Mouse (Mus musculus) midbrain, embryonic 15.5 days (tissue): ENCODE results near the gene Thada. TPM values are rescaled to one million over a fixed set of nuclear protein-coding genes. Genes with fewer than 3 reads are reported as not detected.
"Not testable (repeated sequence)": the region's sequence is repeated elsewhere in the genome, so short reads cannot be mapped to it uniquely, and the experiment has no call there.

Experiments
- ATAC-seq: fragments of 200-750 bp; cut with Nextera tagmentation; replicated peaks from 2 replicates; pipeline ENCODE4 v1.8.0; 2017; ENCODE audit warnings: moderate TSS enrichment
- H3K27ac ChIP-seq: fragments of 300-500 bp; sonication (generic); 2 replicates; pipeline ENCODE4 v1.5.1; 2015; ENCODE audit warnings: mild to moderate bottlenecking, inconsistent platforms
- H3K27me3 ChIP-seq: fragments of 300-500 bp; sonication (generic); replicated peaks from 2 replicates; pipeline ENCODE4 v1.6.1; 2015; ENCODE audit warnings: inconsistent platforms
- H3K36me3 ChIP-seq: fragments of 300-500 bp; sonication (generic); replicated peaks from 2 replicates; pipeline ENCODE4 v1.6.1; 2015; ENCODE audit warnings: inconsistent platforms
- H3K4me1 ChIP-seq: fragments of 300-500 bp; sonication (generic); 2 replicates; pipeline ENCODE4 v1.6.1; 2015; ENCODE audit warnings: inconsistent platforms
- H3K4me2 ChIP-seq: fragments of 300-500 bp; sonication (generic); 2 replicates; pipeline ENCODE4 v1.6.1; 2015; ENCODE audit warnings: inconsistent platforms, mild to moderate bottlenecking, moderate library complexity
- H3K4me3 ChIP-seq: fragments of 300-500 bp; sonication (generic); 2 replicates; pipeline ENCODE4 v1.5.1; 2015; ENCODE audit warnings: mild to moderate bottlenecking, inconsistent platforms
- H3K9ac ChIP-seq: fragments of 300-500 bp; sonication (generic); 2 replicates; pipeline ENCODE4 v1.6.1; 2015; ENCODE audit warnings: mild to moderate bottlenecking, inconsistent platforms
- H3K9me3 ChIP-seq: fragments of 300-500 bp; sonication (generic); 2 replicates; pipeline ENCODE4 v1.6.1; 2016; ENCODE audit warnings: inconsistent platforms
- WGBS: fragments of 180-500 bp; shearing (Covaris S2); methylation state at CpG from one replicate; pipeline ENCODE4 v1.1.7; 2015; ENCODE audit warnings: mixed read lengths; 5-methylcytosine and 5-hydroxymethylcytosine counted together
- polyA plus RNA-seq: library from polyadenylated mRNA; unstranded; fragments of >200 nt; fragmentation: Nextera tagmentation; extraction: Ambion mirVana; gene quantifications from 2 replicates; pipeline ENCODE4 v1.2.1, GENCODE M21; 2015

The Thada gene
- polyA plus RNA-seq, 1 experiment from 2014 or later, result 8.1 TPM

- not testable (repeated sequence) for H3K9me3 ChIP-seq, H3K4me3 ChIP-seq, H3K9ac ChIP-seq, H3K27ac ChIP-seq, H3K36me3 ChIP-seq, H3K4me2 ChIP-seq, H3K27me3 ChIP-seq, ATAC-seq, H3K4me1 ChIP-seq
- WGBS, result 100% methylated on average over 2 of the region's 4 CpGs
Measured at GRCm38 (mm10) chr17:84234785-84235184, 231.2 kb downstream of the Thada start.

DNA sequence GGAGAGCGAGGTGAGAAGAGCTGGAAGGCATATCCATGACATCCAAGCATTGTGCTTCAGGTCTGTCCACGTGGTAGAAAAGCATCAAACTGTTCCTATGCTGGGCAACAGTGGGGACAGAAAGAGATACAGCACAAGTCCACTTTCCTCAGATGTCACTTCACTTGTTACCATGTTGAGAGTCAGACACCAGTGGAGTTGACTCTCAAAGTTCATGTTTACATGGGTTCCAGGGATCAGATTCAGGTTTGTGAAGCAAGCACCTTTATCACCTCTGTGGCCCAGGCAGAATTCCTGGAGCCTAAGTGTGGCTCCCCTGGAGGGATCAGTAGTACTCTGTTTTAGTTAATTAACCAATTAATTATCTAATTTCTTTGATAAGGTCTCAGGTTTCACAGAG is 232.2 kb downstream of the Thada start:
- no peak for ATAC-seq
- 95% methylated on average over 2 of the region's 2 CpGs for WGBS
- H3K27ac ChIP-seq, result no peak overlapping the region

DNA sequence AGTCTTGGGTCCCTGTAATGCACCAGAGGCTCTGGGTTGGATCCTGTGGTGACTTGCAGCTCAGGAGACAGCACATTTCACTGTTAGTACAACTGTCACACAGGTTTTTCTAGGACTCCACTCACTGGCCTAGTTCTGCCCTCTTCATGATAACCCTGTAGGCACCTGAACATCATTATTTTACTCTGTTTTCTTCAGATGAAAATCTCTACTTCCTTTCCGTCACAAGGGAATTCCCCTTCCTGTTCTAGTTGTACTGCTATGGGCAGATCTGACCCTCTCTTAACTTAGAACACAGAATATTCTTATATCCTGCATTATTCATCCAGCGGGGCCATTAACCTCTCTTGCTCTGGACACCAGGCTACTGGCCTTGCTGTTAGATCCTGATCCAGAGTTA is 234.6 kb downstream of the Thada start:
- Histone ChIP-seq H3K27ac (no peak overlapping the region), H3K36me3 (no peaks in the 10 kb centered on the region; the same call in 1 of the 2 replicates), H3K4me3 (no peak overlapping the region), H3K27me3 (no peaks in the 10 kb centered on the region), H3K4me1 (no peaks in the 10 kb centered on the region), H3K4me2 (no peak overlapping the region), H3K9ac (no peak overlapping the region), H3K9me3 (no peaks in the 10 kb centered on the region)
- WGBS, result 95% methylated on average over 2 of the region's 2 CpGs
- ATAC-seq, result no peak

More for the DNA sequence above, 232.2 kb downstream of the Thada start:
- Histone ChIP-seq H3K4me1 (no peaks in the 10 kb centered on the region), H3K36me3 (no peaks in the 10 kb centered on the region; the same call in 1 of the 2 replicates), H3K4me2 (no peak overlapping the region), H3K4me3 (no peak overlapping the region), H3K9me3 (no peaks in the 10 kb centered on the region), H3K9ac (no peak overlapping the region), H3K27me3 (no peaks in the 10 kb centered on the region)

DNA sequence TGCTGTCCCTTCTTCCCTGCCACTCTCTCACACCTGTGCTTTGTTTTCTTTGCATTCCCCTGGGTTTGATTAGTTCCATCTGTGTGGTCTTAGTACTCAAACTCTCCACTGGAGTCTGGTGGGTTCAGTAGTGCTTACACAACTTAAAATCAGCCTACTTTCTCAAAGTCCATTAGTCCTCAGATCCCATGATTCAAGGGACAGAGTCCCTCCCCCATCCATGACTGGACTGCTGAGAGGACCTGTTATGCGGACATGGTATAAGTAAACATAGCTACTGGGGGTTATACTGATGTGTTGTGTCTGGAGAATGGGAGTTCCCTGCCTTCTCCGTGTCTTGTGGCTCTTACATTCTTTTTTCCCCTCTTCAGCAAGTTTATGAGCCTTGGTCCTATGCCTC is 237.8 kb downstream of the Thada start:
- Histone ChIP-seq H3K4me3 (no peak overlapping the region), H3K36me3 (peaks cover 3% of the 10 kb centered on the region; the same call in 1 of the 2 replicates), H3K4me2 (no peak overlapping the region), H3K9me3 (no peaks in the 10 kb centered on the region), H3K27ac (no peak overlapping the region), H3K27me3 (no peaks in the 10 kb centered on the region), H3K9ac (no peak overlapping the region), H3K4me1 (no peaks in the 10 kb centered on the region)
- WGBS, result 92% methylated on average over 2 of the region's 2 CpGs
- ATAC-seq, result no peak

- no peaks in the 10 kb centered on the region for H3K27me3 ChIP-seq
- H3K36me3 ChIP-seq, result peaks cover 3% of the 10 kb centered on the region; the same call in 1 of the 2 replicates
- ATAC-seq, result no peak
- H3K4me1 ChIP-seq, result no peaks in the 10 kb centered on the region
- no peak overlapping the region for H3K27ac ChIP-seq
- no peaks in the 10 kb centered on the region for H3K9me3 ChIP-seq
- no peak overlapping the region for H3K4me3 ChIP-seq
- 85% methylated on average over 6 of the region's 6 CpGs for WGBS
- H3K9ac ChIP-seq, result no peak overlapping the region
- H3K4me2 ChIP-seq, result no peak overlapping the region
Measured at GRCm38 (mm10) chr17:84226681-84227080, 239.3 kb downstream of the Thada start.

- Histone ChIP-seq H3K27me3 (no peaks in the 10 kb centered on the region), H3K9ac (no peak overlapping the region), H3K36me3 (peaks cover 3% of the 10 kb centered on the region; the same call in 1 of the 2 replicates), H3K9me3 (no peaks in the 10 kb centered on the region), H3K4me2 (no peak overlapping the region), H3K4me3 (no peak overlapping the region), H3K27ac (no peak overlapping the region), H3K4me1 (no peaks in the 10 kb centered on the region)
- WGBS, result 69% methylated on average over 5 of the region's 5 CpGs
- no peak for ATAC-seq
Measured at GRCm38 (mm10) chr17:84226231-84226630, 239.8 kb downstream of the Thada start.

- no peak for ATAC-seq
- Histone ChIP-seq H3K27ac (no peak overlapping the region), H3K27me3 (no peaks in the 10 kb centered on the region), H3K36me3 (0 out of 2 replicates have a peak, but pooled peaks cover 3% of the 10 kb centered on the region), H3K4me3 (no peak overlapping the region), H3K9ac (no peak overlapping the region), H3K9me3 (no peaks in the 10 kb centered on the region), H3K4me2 (no peak overlapping the region), H3K4me1 (no peaks in the 10 kb centered on the region)
- WGBS, result 70% methylated on average over 15 of the region's 15 CpGs
Measured at GRCm38 (mm10) chr17:84224217-84224887, 241.7 kb downstream of the Thada start.

DNA sequence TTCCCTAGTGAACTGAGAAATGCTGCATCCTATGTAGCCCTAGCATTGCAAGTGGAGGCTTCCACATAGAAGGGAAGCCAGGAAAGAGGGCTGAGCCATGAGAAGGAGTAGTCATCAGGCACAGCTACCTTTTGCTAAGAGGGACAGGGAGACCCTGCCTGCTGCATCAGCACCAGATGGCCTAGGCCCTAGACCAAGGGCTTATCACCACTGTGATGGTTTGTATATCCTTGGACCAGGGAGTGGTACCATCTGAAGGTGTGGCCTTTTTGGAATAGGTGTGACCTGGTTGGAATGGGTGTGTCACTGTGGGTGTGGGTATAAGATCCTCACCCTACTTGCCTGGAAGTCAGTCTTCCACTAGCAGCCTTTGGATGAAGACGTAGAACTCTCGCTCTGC is 247.2 kb downstream of the Thada start:
- H3K27ac ChIP-seq, H3K36me3 ChIP-seq, H3K4me3 ChIP-seq, H3K9me3 ChIP-seq, H3K4me2 ChIP-seq, H3K27me3 ChIP-seq, ATAC-seq, H3K4me1 ChIP-seq, H3K9ac ChIP-seq: not testable (repeated sequence)
- WGBS, result 96% methylated on average over 2 of the region's 2 CpGs

GRCm38 (mm10) chr17:84217696-84218095 is 248.3 kb downstream of the Thada start:
- no peaks in the 10 kb centered on the region for H3K9me3 ChIP-seq
- no peaks in the 10 kb centered on the region for H3K27me3 ChIP-seq
- no peaks in the 10 kb centered on the region for H3K36me3 ChIP-seq
- no peak overlapping the region for H3K4me3 ChIP-seq
- no peaks in the 10 kb centered on the region for H3K4me1 ChIP-seq
- no peak for ATAC-seq
- H3K4me2 ChIP-seq, result no peak overlapping the region
- 70% methylated on average over 3 of the region's 3 CpGs for WGBS
- no peak overlapping the region for H3K9ac ChIP-seq
- H3K27ac ChIP-seq, result no peak overlapping the region

DNA sequence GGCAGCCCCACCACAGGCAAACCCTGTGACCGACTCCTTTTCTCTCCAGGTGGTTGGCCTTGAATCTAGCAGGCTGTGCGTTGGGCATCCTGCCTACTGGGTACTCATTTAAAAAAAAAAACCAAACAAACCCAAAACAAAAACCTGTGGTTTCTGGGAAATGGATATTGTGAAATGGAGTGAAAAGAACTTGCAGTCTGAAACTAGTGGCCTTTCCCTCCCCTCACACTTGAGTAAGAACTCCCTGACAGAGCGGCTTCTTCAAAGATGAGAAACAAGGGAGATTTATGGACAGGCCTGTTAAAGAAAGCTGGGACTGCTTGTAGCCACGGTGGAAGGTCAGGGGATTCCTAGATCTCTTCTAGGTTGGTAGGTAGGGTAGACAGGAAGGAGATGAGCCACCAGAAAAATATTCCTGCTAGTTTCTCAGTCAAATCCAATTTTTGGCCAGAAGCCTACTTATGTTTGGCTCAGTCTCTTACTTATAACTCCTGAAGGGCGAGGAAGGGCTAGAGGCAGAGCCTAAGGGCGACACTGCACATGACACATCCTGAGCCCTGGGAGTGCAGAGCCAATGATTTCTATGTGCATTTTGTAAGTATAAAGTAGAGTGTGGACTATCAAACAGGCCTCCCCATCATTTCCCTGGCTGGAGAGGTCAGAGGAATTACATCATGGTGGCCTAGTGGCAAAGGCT is 250.6 kb downstream of the Thada start:
- Histone ChIP-seq H3K4me3 (no peak overlapping the region), H3K9me3 (no peaks in the 10 kb centered on the region), H3K27me3 (no peaks in the 10 kb centered on the region), H3K27ac (no peak overlapping the region), H3K4me1 (no peaks in the 10 kb centered on the region), H3K4me2 (no peak overlapping the region), H3K36me3 (no peaks in the 10 kb centered on the region), H3K9ac (no peak overlapping the region)
- no peak for ATAC-seq
- WGBS, result 86% methylated on average over 6 of the region's 6 CpGs

DNA sequence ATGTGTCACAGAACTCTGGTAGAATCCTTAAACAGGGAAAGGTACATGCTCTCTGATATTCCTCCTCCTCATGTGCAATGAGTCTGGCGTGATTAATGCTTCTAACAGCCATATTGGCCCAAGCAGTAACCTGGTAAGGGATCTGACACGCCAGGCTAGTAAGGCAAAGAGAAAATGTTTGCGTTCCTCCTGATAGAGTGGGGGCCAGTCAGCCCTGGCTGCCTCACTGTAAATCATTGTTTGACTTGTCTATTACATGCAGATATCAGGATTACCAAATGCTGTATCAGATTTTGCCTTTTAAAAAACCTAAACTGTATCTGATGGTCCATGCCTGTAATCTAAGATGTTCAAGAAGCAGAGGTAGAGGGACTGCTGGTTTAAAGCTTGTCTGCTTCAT is 252.5 kb downstream of the Thada start:
- WGBS, result 91% methylated on average over 3 of the region's 3 CpGs
- H3K27me3 ChIP-seq, result no peaks in the 10 kb centered on the region
- no peak overlapping the region for H3K4me2 ChIP-seq
- no peaks in the 10 kb centered on the region for H3K9me3 ChIP-seq
- H3K4me3 ChIP-seq, result no peak overlapping the region
- H3K27ac ChIP-seq, result no peak overlapping the region
- no peak overlapping the region for H3K9ac ChIP-seq
- H3K36me3 ChIP-seq, result no peaks in the 10 kb centered on the region
- no peak for ATAC-seq
- H3K4me1 ChIP-seq, result no peaks in the 10 kb centered on the region

DNA sequence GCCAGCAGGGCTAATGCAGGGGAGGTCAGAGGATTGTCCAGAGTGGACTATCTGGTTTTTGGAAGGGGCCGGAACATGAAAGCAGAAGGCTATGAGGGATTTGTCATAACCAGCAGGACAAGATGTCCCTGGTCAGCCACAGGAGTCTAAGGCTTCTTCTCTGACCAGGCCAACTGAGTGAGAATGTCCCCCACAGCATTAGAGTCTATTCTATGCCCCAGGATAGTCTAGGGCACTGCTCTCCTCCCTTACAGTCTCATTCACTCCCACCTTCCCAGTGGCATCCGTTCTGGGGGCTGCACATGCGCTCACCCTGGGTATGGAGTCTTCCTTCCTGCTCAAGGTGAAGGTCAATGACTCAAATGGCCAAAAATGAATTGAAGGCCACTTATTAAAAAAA is 258.4 kb downstream of the Thada start:
- Histone ChIP-seq H3K27ac (no peak overlapping the region), H3K9me3 (no peaks in the 10 kb centered on the region), H3K4me3 (no peak overlapping the region), H3K4me2 (no peak overlapping the region), H3K27me3 (no peaks in the 10 kb centered on the region), H3K4me1 (no peaks in the 10 kb centered on the region), H3K36me3 (no peaks in the 10 kb centered on the region), H3K9ac (no peak overlapping the region)
- 96% methylated on average over 3 of the region's 3 CpGs for WGBS
- ATAC-seq, result no peak

GRCm38 (mm10) chr17:84206239-84206638 is 259.8 kb downstream of the Thada start:
- Histone ChIP-seq H3K27ac (no peak overlapping the region), H3K9ac (no peak overlapping the region)

More at GRCm38 (mm10) chr17:84206239-84206638, 259.8 kb downstream of the Thada start:
- Histone ChIP-seq H3K27me3 (no peaks in the 10 kb centered on the region), H3K4me1 (no peaks in the 10 kb centered on the region), H3K36me3 (no peaks in the 10 kb centered on the region), H3K9me3 (no peaks in the 10 kb centered on the region), H3K4me2 (no peak overlapping the region), H3K4me3 (no peak overlapping the region)
- ATAC-seq, result no peak
- WGBS, result 89% methylated on average over 3 of the region's 3 CpGs
